Mouse (Mus musculus): ENCODE data around the gene Rab40c. TPM values are rescaled to one million over a fixed set of nuclear protein-coding genes. Genes with fewer than 3 reads are reported as not detected.

Rab40c gene
- total and polyA plus RNA-seq, 2 experiments from 2014 or later: 10.4 to 22.5 TPM

- Histone ChIP-seq H3K4me2 (ENCODE audit: low read depth, low read length) (no peak overlapping the region), H3K9ac (replicated peaks; ENCODE audit: low read depth, low read length) (no peak overlapping the region), H3K9me3 (replicated peaks; ENCODE audit: control insufficient read depth, low read length) (no peaks in the 10 kb centered on the region), H3K4me3 (ENCODE audit: low read depth, low read length) (no peak overlapping the region), H3K27me3 (ENCODE audit: control insufficient read depth, insufficient read depth, low read length) (peaks cover 22% of the 10 kb centered on the region), H3K4me1 (ENCODE audit: control insufficient read depth, insufficient read depth) (no peaks in the 10 kb centered on the region), H3K36me3 (replicated peaks; ENCODE audit: control insufficient read depth, insufficient read depth, low read length) (peaks cover 22% of the 10 kb centered on the region; the same call in 1 of the 2 replicates), H3K27ac (ENCODE audit: low read depth) (no peak overlapping the region)
- 69% methylated on average over 7 of the region's 7 CpGs for WGBS
- ATAC-seq (ENCODE audit: insufficient read depth, low read depth): no peak
- TF ChIP-seq EP300 (IDR thresholded peaks at IDR 0.05; ENCODE audit: low read depth) (no peak), CTCF (IDR thresholded peaks at IDR 0.05; ENCODE audit: low read depth) (no peak)
- DNase-seq (ENCODE audit: low spot score): no peak
Observed at GRCm38 (mm10) chr17:25956201-25956600, 36.7 kb upstream of the Rab40c start.

GRCm38 (mm10) chr17:25955736-25956135, 36.2 kb upstream of the Rab40c start:
- H3K4me1 ChIP-seq (ENCODE audit: control insufficient read depth, insufficient read depth): no peaks in the 10 kb centered on the region
- H3K9ac ChIP-seq (replicated peaks; ENCODE audit: low read depth, low read length): no peak overlapping the region
- H3K27me3 ChIP-seq (ENCODE audit: control insufficient read depth, insufficient read depth, low read length): peaks cover 27% of the 10 kb centered on the region
- peaks cover 19% of the 10 kb centered on the region; the same call in 1 of the 2 replicates for H3K36me3 ChIP-seq (replicated peaks; ENCODE audit: control insufficient read depth, insufficient read depth, low read length)
- WGBS: 38% methylated on average over 3 of the region's 3 CpGs
- TF ChIP-seq EP300 (IDR thresholded peaks at IDR 0.05; ENCODE audit: low read depth) (no peak), CTCF (IDR thresholded peaks at IDR 0.05; ENCODE audit: low read depth) (no peak)
- no peaks in the 10 kb centered on the region for H3K9me3 ChIP-seq (replicated peaks; ENCODE audit: control insufficient read depth, low read length)
- ATAC-seq (ENCODE audit: insufficient read depth, low read depth) (no peak), DNase-seq (ENCODE audit: low spot score) (no peak)
- no peak overlapping the region for H3K4me3 ChIP-seq (ENCODE audit: low read depth, low read length)
- H3K27ac ChIP-seq (ENCODE audit: low read depth): no peak overlapping the region
- no peak overlapping the region for H3K4me2 ChIP-seq (ENCODE audit: low read depth, low read length)

DNA sequence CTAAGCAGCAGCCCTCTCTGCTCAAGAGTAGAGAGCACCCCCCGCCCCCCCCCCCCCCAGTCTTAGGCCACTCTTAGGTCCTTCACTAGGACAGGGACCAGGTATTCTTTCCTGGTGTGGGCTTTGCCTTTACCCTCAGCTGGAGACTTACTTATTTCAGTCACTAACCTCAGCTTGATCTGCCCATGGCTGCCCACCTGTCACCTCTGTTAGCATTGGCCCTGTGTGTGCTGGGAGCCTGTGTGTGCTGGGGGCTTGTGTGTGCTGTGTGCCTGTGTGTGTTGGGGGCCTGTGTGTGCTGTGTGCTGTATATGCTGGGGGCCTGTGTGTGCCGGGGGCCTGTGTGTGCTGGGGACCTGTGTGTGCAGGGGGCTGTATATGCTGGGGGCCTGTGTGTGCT, 35.1 kb upstream of the Rab40c start:
- DNase-seq (ENCODE audit: low spot score) (no peak), ATAC-seq (ENCODE audit: insufficient read depth, low read depth) (no peak)
- H3K27ac ChIP-seq (ENCODE audit: low read depth): no peak overlapping the region
- H3K36me3 ChIP-seq (replicated peaks; ENCODE audit: control insufficient read depth, insufficient read depth, low read length): peaks cover 12% of the 10 kb centered on the region; the same call in 1 of the 2 replicates
- WGBS: 64% methylated on average over 1 of the region's 2 CpGs
- no peak overlapping the region for H3K9ac ChIP-seq (replicated peaks; ENCODE audit: low read depth, low read length)
- H3K4me3 ChIP-seq (ENCODE audit: low read depth, low read length): no peak overlapping the region
- H3K4me2 ChIP-seq (ENCODE audit: low read depth, low read length): no peak overlapping the region
- TF ChIP-seq CTCF (IDR thresholded peaks at IDR 0.05; ENCODE audit: low read depth) (no peak), EP300 (IDR thresholded peaks at IDR 0.05; ENCODE audit: low read depth) (no peak)
- H3K27me3 ChIP-seq (ENCODE audit: control insufficient read depth, insufficient read depth, low read length): peaks cover 38% of the 10 kb centered on the region
- no peaks in the 10 kb centered on the region for H3K9me3 ChIP-seq (replicated peaks; ENCODE audit: control insufficient read depth, low read length)
- no peaks in the 10 kb centered on the region for H3K4me1 ChIP-seq (ENCODE audit: control insufficient read depth, insufficient read depth)

GRCm38 (mm10) chr17:25953161-25953560, 33.6 kb upstream of the Rab40c start:
- TF ChIP-seq EP300 (IDR thresholded peaks at IDR 0.05; ENCODE audit: low read depth) (no peak), CTCF (IDR thresholded peaks at IDR 0.05; ENCODE audit: low read depth) (no peak)
- Histone ChIP-seq H3K4me3 (ENCODE audit: low read depth, low read length) (no peak overlapping the region), H3K9me3 (replicated peaks; ENCODE audit: control insufficient read depth, low read length) (no peaks in the 10 kb centered on the region), H3K27me3 (ENCODE audit: control insufficient read depth, insufficient read depth, low read length) (peaks cover 39% of the 10 kb centered on the region), H3K27ac (ENCODE audit: low read depth) (no peak overlapping the region), H3K36me3 (replicated peaks; ENCODE audit: control insufficient read depth, insufficient read depth, low read length) (no peaks in the 10 kb centered on the region), H3K4me2 (ENCODE audit: low read depth, low read length) (no peak overlapping the region), H3K4me1 (ENCODE audit: control insufficient read depth, insufficient read depth) (no peaks in the 10 kb centered on the region), H3K9ac (replicated peaks; ENCODE audit: low read depth, low read length) (no peak overlapping the region)
- DNase-seq (ENCODE audit: low spot score) (no peak), ATAC-seq (ENCODE audit: insufficient read depth, low read depth) (no peak)
- WGBS: 75% methylated on average over 5 of the region's 5 CpGs

GRCm38 (mm10) chr17:25951803-25952623, 32.5 kb upstream of the Rab40c start, which contains the start of gene A930017K11Rik:
Gene A930017K11Rik, minus strand, starts transcription at chr17:25952565.
- TF ChIP-seq CTCF (IDR thresholded peaks at IDR 0.05; ENCODE audit: low read depth) (no peak), EP300 (IDR thresholded peaks at IDR 0.05; ENCODE audit: low read depth) (no peak)
- no peaks in the 10 kb centered on the region for H3K9me3 ChIP-seq (replicated peaks; ENCODE audit: control insufficient read depth, low read length)
- no peaks in the 10 kb centered on the region for H3K36me3 ChIP-seq (replicated peaks; ENCODE audit: control insufficient read depth, insufficient read depth, low read length)
- peak within 1 kb of the TSS; percentile 65 for H3K4me2 ChIP-seq (ENCODE audit: low read depth, low read length)
- H3K27me3 ChIP-seq (ENCODE audit: control insufficient read depth, insufficient read depth, low read length): peaks cover 39% of the 10 kb centered on the region
- 1% methylated on average over 54 of the region's 58 CpGs for WGBS
- peak within 1 kb of the TSS; percentile 37 for H3K4me3 ChIP-seq (ENCODE audit: low read depth, low read length)
- H3K27ac ChIP-seq (ENCODE audit: low read depth): no peak within 1 kb of the TSS
- no peak for DNase-seq (ENCODE audit: low spot score)
- no peak for ATAC-seq (ENCODE audit: insufficient read depth, low read depth)
- H3K4me1 ChIP-seq (ENCODE audit: control insufficient read depth, insufficient read depth): no peaks in the 10 kb centered on the region
- no peak within 1 kb of the TSS for H3K9ac ChIP-seq (replicated peaks; ENCODE audit: low read depth, low read length)

All from heart, postnatal 0 days (tissue).